Mouse (Mus musculus): Measurements from ENCODE around the gene Olfr465-ps1.

Gene Olfr465-ps1

DNA sequence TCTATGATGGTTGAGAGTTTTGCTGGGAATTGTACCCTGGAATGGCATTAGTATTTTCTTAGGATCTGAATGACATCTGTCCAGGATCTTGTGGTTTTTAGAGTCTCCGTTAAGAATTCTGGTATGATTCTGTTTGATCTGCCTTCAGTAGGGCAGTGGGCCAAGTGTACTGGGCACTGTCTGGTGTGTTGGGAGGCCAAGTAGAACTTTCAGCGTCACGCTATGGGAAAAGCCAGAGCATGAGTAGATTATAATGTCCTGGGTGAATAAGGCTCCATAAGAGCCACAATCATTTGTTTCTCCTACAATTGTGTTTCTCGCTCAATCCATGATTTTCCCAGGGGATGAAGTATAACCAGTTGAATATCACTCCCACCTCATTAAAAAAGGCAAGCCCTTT lies at the start of gene Olfr465-ps1:
TSS of gene Olfr465-ps1 (plus strand) at position 301 of the 400 bp plus-strand sequence.
- no peak for DNase-seq (ENCODE audit: low spot score)

DNA sequence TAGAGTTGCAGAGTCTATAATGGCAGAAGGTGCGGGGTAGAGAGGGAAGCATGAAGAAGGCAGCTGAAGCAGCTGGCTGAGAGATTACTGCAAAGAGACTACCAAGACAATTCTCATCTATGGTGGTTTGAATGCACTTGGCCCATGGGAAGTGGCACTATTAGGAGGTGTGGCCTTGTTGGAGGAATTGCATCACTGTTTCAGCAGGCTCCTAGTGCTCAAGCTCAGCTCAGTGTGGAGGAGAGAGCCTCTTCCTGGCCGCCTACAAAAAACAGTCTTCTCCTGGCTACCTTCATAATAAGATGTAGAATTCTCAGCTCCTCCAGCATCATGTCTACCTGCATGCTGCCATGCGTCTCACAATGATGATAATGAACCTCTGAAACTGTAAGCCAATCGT lies 42.0 kb upstream of the Olfr465-ps1 start:
- no peak for DNase-seq (ENCODE audit: low spot score)

- no peak for DNase-seq (ENCODE audit: low spot score)
Measured at GRCm38 (mm10) chr13:65097018-65097417, 40.9 kb upstream of the Olfr465-ps1 start.

GRCm38 (mm10) chr13:65100678-65101077 lies 37.2 kb upstream of the Olfr465-ps1 start:
- no peak for DNase-seq (ENCODE audit: low spot score)

DNA sequence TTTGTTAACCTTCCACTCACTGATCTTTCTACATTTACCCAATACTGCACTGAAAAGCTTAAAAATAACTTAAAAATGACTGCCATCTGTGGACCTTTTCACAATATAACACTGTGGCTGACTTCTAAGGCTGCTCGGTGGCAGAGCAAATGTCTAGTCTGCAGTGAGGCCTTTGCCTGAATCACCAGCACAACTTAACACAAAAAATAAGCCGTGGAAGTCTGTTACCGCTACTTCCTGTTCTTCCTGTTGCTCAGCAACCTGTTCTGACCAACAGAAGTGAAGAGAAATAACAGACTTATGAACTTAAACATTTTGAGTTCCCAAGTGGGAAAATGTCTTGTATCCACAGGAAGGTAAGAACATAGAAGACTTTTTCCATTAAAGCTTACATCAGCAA lies 36.7 kb upstream of the Olfr465-ps1 start:
- DNase-seq (ENCODE audit: low spot score): no peak

DNA sequence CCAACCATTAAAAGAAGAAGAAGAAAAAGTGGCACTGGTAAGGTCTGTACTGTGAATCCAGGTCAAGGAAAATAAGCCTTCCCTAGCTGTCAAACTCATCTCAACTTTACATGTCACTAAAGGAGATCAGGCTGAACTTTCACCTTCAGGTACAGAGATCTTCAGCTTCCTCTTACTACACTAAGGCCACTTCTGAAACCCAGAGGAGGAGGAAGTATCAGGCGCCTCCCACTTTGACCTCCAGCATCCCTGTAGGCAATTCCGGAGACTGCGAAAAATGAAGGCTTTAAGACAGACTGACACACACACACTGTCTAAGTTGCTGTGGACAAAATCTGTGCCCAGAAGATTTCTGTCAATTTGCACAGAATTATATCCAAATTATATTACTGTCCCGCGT lies 25.9 kb upstream of the Olfr465-ps1 start:
- no peak for DNase-seq (ENCODE audit: low spot score)

DNA sequence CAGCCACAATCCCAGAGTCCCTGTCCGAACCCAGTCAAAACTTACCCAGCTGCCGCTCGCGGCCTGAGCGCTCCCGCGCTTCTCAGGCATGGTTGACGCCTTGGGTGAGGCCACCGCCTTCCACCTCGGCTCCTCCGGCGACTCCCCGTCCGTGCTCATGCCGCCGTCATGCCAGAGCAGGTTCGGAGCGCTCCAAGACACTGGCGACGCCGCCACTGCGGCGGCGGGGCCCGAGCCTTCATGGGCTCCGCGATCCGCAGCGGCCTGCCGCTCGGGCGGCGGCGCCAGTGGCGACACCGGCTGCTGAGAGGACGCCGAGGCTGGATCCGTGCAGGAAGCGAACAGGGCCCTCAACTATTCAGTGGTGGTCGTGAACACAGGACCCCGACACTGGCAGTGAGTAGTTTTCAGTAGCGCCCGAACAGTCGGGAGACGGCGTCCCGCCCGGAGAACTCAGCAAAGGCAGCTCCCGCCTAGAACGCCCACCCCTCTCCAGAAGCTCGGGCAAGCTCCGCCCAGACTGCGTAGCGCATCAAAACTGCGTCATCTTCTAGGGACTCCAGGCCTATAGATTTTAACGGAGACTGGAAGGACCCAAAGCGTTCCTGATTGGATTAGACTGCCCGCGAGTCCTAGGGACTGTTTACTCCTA lies 25.3 kb upstream of the Olfr465-ps1 start, which contains the start of gene Mfsd14b:
TSS of gene Mfsd14b (minus strand) at position 517 of the 652 bp plus-strand sequence.
- DNase-seq (ENCODE audit: low spot score): peak; percentile 87

DNA sequence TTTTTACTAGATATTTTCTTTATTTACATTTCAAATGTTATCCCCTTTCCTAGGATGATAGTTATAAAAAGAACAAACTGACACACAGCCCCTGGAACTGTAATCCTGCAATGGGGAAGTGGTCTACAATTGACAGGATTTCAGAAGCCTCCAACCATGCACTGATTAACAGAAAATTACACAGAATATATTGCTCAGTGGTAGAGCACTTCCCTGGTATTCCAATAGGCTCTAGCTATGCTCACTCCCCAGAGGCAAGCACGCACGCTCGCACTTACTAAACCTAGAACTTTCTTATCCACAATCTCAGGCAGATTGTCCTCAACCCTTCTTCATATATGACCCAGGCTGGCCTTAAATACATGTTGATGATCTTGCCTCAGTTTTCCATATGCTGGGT lies 24.6 kb upstream of the Olfr465-ps1 start:
- DNase-seq (ENCODE audit: low spot score): no peak

DNA sequence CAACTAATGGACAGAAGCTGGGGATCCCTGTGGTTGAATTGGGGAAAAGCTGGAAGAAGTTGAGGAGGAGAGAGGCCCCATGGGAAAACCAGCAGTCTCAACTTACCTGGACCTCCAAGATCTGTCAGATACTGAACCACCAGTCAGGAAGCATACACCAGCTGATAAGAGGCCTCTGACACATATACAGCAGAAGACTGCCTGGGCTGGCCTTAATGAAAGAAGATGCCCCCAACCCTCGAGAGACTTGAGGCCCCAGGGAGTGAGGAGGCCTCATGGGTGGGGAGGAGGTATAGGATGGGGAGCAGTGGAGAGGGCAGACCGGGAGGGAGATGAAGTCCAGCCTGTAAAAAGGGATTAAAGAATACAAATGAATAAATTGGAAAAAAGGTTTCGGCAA lies 16.9 kb upstream of the Olfr465-ps1 start:
- DNase-seq (ENCODE audit: low spot score): no peak

GRCm38 (mm10) chr13:65122111-65122510 lies 15.8 kb upstream of the Olfr465-ps1 start:
- no peak for DNase-seq (ENCODE audit: low spot score)

GRCm38 (mm10) chr13:65127063-65127847 lies 10.6 kb upstream of the Olfr465-ps1 start:
- no peak for DNase-seq (ENCODE audit: low spot score)

DNA sequence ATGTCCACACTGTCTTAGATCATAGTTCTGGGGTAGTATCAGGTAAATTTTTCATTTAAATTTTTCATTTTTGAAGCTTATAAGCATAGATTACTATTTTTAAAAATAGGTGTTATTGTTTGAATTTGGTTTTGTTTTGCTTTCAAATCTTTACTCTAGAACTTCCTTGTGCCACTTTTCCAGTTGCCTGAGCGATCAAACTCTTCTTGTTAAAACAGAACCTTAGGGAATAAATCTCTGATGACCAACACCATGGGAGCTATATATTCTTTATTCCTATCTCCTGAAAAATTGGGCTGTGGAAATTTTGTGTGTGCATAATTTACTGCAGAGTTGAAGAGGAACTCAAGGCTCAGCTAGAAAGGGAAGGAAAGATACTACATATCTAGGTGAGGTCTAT lies 12.1 kb downstream of the Olfr465-ps1 start, which contains the start of gene Olfr466:
TSS of gene Olfr466 (plus strand) at position 301 of the 400 bp plus-strand sequence.
- no peak for DNase-seq (ENCODE audit: low spot score)

DNA sequence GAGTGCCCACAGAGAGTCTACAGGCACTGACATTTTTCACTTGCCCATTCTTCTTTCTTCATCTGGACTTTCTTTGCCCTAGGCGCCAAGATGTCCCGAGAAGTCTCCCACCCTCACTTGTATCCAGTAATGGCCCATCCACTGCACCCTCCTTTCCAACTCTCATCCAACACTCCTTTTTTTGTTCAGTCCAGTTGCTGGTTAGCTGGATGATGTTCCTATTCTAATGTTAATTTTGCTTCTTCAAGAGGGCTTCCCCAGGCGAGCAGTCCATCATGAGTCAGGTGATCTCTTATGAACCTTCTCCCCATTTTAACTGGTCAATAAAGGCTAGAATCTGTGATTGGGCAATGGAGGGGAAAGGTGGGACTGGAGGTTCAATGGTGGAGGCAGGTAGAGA lies 36.2 kb downstream of the Olfr465-ps1 start:
- no peak for DNase-seq (ENCODE audit: low spot score)

DNA sequence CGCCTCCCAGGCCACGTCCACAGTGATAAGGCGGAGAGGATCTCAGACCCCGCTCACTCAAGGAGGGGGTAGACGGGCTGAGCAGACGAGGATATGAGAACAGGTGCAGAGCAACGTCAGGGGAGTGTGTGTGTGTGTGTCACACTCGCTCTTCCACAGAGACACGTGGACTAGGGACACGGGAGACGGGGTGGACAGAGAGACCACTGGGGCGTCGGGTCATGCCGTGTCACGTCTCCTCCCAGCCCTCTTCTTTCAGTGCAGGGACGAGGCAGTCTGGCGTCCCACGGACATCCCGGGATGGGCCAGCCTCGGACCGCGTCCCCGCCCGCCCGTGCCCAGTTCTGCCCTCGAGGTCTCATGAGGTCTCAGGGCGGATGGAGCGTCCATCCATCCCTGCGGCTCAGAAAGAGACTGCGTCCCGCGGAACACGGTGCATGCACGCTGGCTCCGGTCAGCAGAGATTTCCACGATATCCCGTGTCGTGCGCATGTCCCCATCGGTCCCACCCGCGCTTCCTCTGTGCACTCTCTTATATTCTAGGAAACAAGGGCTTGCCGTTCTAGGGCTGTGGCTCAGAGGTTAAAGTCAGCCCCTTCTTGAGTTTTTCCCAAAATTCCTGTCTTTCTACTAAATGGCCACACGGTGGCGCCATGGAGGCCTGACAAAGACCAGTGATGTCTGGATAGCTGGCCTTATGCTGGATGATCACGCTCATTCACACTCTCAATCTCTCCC lies 38.0 kb downstream of the Olfr465-ps1 start:
- no peak for DNase-seq (ENCODE audit: low spot score)

GRCm38 (mm10) chr13:65176472-65177091 lies 38.7 kb downstream of the Olfr465-ps1 start:
- no peak for DNase-seq (ENCODE audit: low spot score)

Measured in layer of hippocampus, adult 9-10 months (tissue).